Mouse (Mus musculus) stomach, postnatal 0 days (tissue): ENCODE measurements around the gene Celf2. TPM values are rescaled to one million over a fixed set of nuclear protein-coding genes. Genes with fewer than 3 reads are reported as not detected.

Source experiments
- ATAC-seq: fragments of 200-750 bp; cut with Nextera tagmentation; 2 replicates; pipeline ENCODE4 v1.8.0; 2017; ENCODE audit not compliant: low FRiP score, low TSS enrichment
- DNase-seq: peaks from one replicate; pipeline ENCODE4 v3.0.0-alpha.2; 2016; ENCODE audit warnings: low spot score
- H3K27ac ChIP-seq: fragments of 300-500 bp; sonication (generic); replicated peaks from 2 replicates; pipeline ENCODE4 v1.5.1; 2014; ENCODE audit warnings: mild to moderate bottlenecking, control low read depth
- H3K27me3 ChIP-seq: fragments of 300-500 bp; sonication (generic); 2 replicates; pipeline ENCODE4 v1.6.1; 2014; ENCODE audit warnings: low read length; ENCODE audit not compliant: control insufficient read depth, insufficient read depth
- H3K36me3 ChIP-seq: fragments of 300-500 bp; sonication (generic); 2 replicates; pipeline ENCODE4 v1.6.1; 2014; ENCODE audit warnings: low read length, mixed read lengths; ENCODE audit not compliant: control insufficient read depth, insufficient read depth
- H3K4me1 ChIP-seq: fragments of 300-500 bp; sonication (generic); replicated peaks from 2 replicates; pipeline ENCODE4 v1.6.1; 2014; ENCODE audit warnings: antibody characterized with exemption; ENCODE audit not compliant: control insufficient read depth, insufficient read depth
- H3K4me2 ChIP-seq: fragments of 300-500 bp; sonication (generic); replicated peaks from 2 replicates; pipeline ENCODE4 v1.6.1; 2014; ENCODE audit warnings: low read depth, mild to moderate bottlenecking, control low read depth, moderate library complexity
- H3K4me3 ChIP-seq: fragments of 300-500 bp; sonication (generic); 2 replicates; pipeline ENCODE4 v1.5.1; 2014; ENCODE audit warnings: low read depth, low read length, control low read depth
- H3K9ac ChIP-seq: fragments of 300-500 bp; sonication (generic); 2 replicates; pipeline ENCODE4 v1.6.1; 2014; ENCODE audit warnings: mild to moderate bottlenecking, low read length, control low read depth, mixed read lengths
- H3K9me3 ChIP-seq: fragments of 300-500 bp; sonication (generic); 2 replicates; pipeline ENCODE4 v1.6.1; 2016; ENCODE audit warnings: low read length; ENCODE audit not compliant: control insufficient read depth
- CTCF ChIP-seq: IDR thresholded peaks from 2 replicates; pipeline ENCODE4 v1.5.1; 2016; ENCODE audit warnings: antibody characterized with exemption, low read depth, mild to moderate bottlenecking, moderate library complexity
- EP300 ChIP-seq: optimal IDR thresholded peaks from 2 replicates; pipeline ENCODE3; 2016; ENCODE audit warnings: antibody characterized with exemption
- WGBS: fragments of 180-500 bp; shearing (Covaris S2); extraction: QIAGEN DNeasy Blood & Tissue Kit; methylation state at CpG from one replicate; pipeline ENCODE4 v1.1.7; 2014; 5-methylcytosine and 5-hydroxymethylcytosine counted together
- polyA plus RNA-seq: library from polyadenylated mRNA; unstranded; fragments of >200 nt; fragmentation: Nextera tagmentation; extraction: Ambion mirVana; gene quantifications from 2 replicates; pipeline ENCODE4 v1.2.1, GENCODE M21; 2015

Gene Celf2
- polyA plus RNA-seq, 1 experiment from 2014 or later: 23.4 TPM

GRCm38 (mm10) chr2:7043770-7044459, 465.4 kb downstream of the Celf2 start:
- Histone ChIP-seq H3K4me1 (no peaks in the 10 kb centered on the region), H3K9me3 (no peaks in the 10 kb centered on the region), H3K4me2 (no peak overlapping the region), H3K4me3 (no peak overlapping the region), H3K27me3 (no peaks in the 10 kb centered on the region), H3K9ac (no peak overlapping the region), H3K36me3 (no peaks in the 10 kb centered on the region), H3K27ac (no peak overlapping the region)
- 38% methylated on average over 6 of the region's 6 CpGs for WGBS
- TF ChIP-seq EP300 (no peak), CTCF (no peak)
- ATAC-seq (no peak), DNase-seq (no peak)

DNA sequence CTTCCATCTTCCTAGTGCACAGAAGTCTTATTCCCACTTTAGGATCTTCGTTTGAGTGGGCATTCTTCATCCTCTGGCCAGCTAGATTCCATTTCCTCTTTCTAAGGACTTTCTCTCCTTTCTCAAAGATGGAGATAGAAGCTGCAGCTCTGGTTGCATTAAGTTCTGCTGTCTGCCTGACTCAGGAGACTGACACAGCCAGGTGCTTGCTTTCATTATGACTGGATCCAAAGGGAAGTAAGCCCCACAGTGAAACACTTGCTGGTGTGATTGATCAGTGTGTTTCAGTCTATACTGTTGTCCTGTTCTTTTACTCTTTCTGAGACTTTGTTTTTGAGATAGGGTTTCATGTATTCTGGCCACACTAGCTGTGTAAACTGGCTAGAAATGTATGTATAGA, 468.4 kb downstream of the Celf2 start:
- Histone ChIP-seq H3K27ac (no peak overlapping the region), H3K9ac (no peak overlapping the region), H3K36me3 (no peaks in the 10 kb centered on the region), H3K4me3 (no peak overlapping the region), H3K4me1 (no peaks in the 10 kb centered on the region), H3K4me2 (no peak overlapping the region), H3K27me3 (no peaks in the 10 kb centered on the region), H3K9me3 (no peaks in the 10 kb centered on the region)
- no peak for DNase-seq
- no peak for ATAC-seq
- WGBS: 74% methylated on average over 1 of the region's 1 CpGs
- TF ChIP-seq EP300: no peak
- TF ChIP-seq CTCF: no peak

- TF ChIP-seq CTCF (no peak), EP300 (no peak)
- Histone ChIP-seq H3K4me2 (no peak overlapping the region), H3K9ac (no peak overlapping the region), H3K4me1 (no peaks in the 10 kb centered on the region), H3K27ac (no peak overlapping the region), H3K9me3 (no peaks in the 10 kb centered on the region), H3K36me3 (no peaks in the 10 kb centered on the region), H3K4me3 (no peak overlapping the region), H3K27me3 (no peaks in the 10 kb centered on the region)
- whole genome bisulfite sequencing: 89% methylated on average over 4 of the region's 4 CpGs
- DNase-seq (no peak), ATAC-seq (no peak)
These were observed 470.4 kb downstream of the Celf2 start for GRCm38 (mm10) chr2:7038991-7039390.

GRCm38 (mm10) chr2:7031389-7031788, 478.0 kb downstream of the Celf2 start:
- no peak overlapping the region for H3K9ac ChIP-seq
- ATAC-seq (no peak), DNase-seq (no peak)
- no peak overlapping the region for H3K4me2 ChIP-seq
- H3K4me3 ChIP-seq: no peak overlapping the region
- H3K36me3 ChIP-seq: no peaks in the 10 kb centered on the region
- H3K27ac ChIP-seq: no peak overlapping the region
- H3K4me1 ChIP-seq: no peaks in the 10 kb centered on the region
- H3K9me3 ChIP-seq: no peaks in the 10 kb centered on the region
- WGBS: 63% methylated on average over 1 of the region's 1 CpGs
- TF ChIP-seq EP300 (no peak), CTCF (no peak)
- no peaks in the 10 kb centered on the region for H3K27me3 ChIP-seq

DNA sequence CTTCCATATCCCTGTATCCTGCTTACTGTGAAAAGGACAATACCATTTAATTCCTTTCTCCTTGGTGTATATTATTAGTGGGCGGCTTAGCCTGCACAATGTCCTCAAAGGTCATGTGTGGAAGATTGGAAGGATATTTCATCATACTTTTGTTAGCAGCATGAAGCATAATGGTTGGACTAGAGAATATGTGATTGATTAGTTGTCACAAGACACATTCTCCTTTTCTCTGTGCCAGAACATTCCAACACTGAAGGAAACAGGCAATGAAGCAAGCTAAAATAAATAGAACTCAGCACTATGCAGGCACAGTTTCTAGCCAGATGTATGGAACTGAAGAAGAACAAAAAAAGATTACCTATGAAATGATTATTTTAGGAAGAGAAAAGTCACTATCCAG, 482.6 kb downstream of the Celf2 start:
- H3K4me1 ChIP-seq: no peaks in the 10 kb centered on the region
- no peak overlapping the region for H3K27ac ChIP-seq
- H3K4me3 ChIP-seq: no peak overlapping the region
- H3K27me3 ChIP-seq: no peaks in the 10 kb centered on the region
- H3K9me3 ChIP-seq: no peaks in the 10 kb centered on the region
- H3K9ac ChIP-seq: no peak overlapping the region
- WGBS: 78% methylated on average over 1 of the region's 1 CpGs
- DNase-seq: no peak
- TF ChIP-seq EP300 (no peak), CTCF (no peak)
- H3K4me2 ChIP-seq: no peak overlapping the region
- no peaks in the 10 kb centered on the region for H3K36me3 ChIP-seq
- no peak for ATAC-seq

GRCm38 (mm10) chr2:7025594-7025993, 483.8 kb downstream of the Celf2 start:
- Histone ChIP-seq H3K9me3 (no peaks in the 10 kb centered on the region), H3K4me3 (no peak overlapping the region), H3K27ac (no peak overlapping the region), H3K27me3 (no peaks in the 10 kb centered on the region), H3K9ac (no peak overlapping the region), H3K4me1 (no peaks in the 10 kb centered on the region), H3K4me2 (0 out of 2 replicates have a peak overlapping the region, but pooled peaks have one; percentile 12), H3K36me3 (no peaks in the 10 kb centered on the region)
- no peak for DNase-seq
- WGBS: 31% methylated on average over 5 of the region's 5 CpGs
- ATAC-seq: no peak
- no peak for TF ChIP-seq EP300
